Mouse (Mus musculus) testis, adult 2 months (tissue): ENCODE data around the gene Them4.

Experiments
- CTCF ChIP-seq: fragments of 200-500 bp; IDR thresholded peaks from 2 replicates; pipeline ENCODE4 v1.5.1; 2012; ENCODE audit warnings: low read depth, mild to moderate bottlenecking, inconsistent platforms, low read length, moderate library complexity; ENCODE audit not compliant: control insufficient read depth, insufficient read depth, insufficient replicate concordance
- POLR2A ChIP-seq: fragments of 200-500 bp; IDR thresholded peaks from 2 replicates; pipeline ENCODE4 v1.6.1; 2012; ENCODE audit warnings: low read depth, mild to moderate bottlenecking, inconsistent platforms, low read length, moderate library complexity; ENCODE audit not compliant: control insufficient read depth

- TF ChIP-seq CTCF (no peak), POLR2A (no peak)
Observed at GRCm38 (mm10) chr3:94342552-94342951, 32.7 kb downstream of the Them4 start.
